Mouse (Mus musculus) G1E (cell line): ENCODE measurements around the gene Ap2a2.

Experiments used
- CTCF ChIP-seq: IDR thresholded peaks from 2 replicates; pipeline ENCODE4 v1.5.1; 2012; ENCODE audit warnings: low read depth, low read length, inconsistent platforms, mixed read lengths
- GATA1 ChIP-seq: IDR thresholded peaks from 2 replicates; pipeline ENCODE4 v1.6.1; 2012; ENCODE audit warnings: borderline replicate concordance, low read length, inconsistent platforms, mixed read lengths
- GATA2 ChIP-seq: IDR thresholded peaks from 2 replicates; pipeline ENCODE4 v1.6.1; 2012; ENCODE audit warnings: low read depth, low read length, inconsistent platforms, borderline replicate concordance
- POLR2AphosphoS5 ChIP-seq: IDR thresholded peaks from 2 replicates; pipeline ENCODE4 v1.6.1; 2012; ENCODE audit warnings: low read depth, low read length, inconsistent platforms; ENCODE audit not compliant: insufficient replicate concordance

DNA sequence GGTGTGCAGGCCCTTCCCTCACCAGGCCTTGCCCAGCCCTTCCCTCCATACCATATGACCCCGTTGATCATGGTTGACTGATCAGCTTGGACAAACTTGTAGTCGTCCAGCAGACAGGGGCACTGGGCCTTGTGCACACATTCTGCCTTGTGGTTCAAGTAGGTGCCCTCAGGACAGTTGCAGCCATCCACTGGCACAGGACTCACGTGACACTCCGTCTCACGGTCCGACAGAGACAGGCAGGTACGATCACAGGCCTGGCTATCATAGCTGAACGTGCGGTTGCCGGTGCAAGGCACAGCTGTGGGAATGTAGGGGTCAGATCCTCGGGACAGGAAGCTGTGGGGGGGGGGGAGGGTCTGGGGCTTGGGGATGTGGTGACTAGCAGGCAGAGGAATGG lies 85.8 kb downstream of the Ap2a2 start:
- TF ChIP-seq CTCF, result no peak
- TF ChIP-seq POLR2AphosphoS5, result no peak
- no peak for TF ChIP-seq GATA2
- TF ChIP-seq GATA1, result no peak
